Mouse (Mus musculus) gonadal fat pad, adult 2 months (tissue): ENCODE data around the gene Stab2. TPM values are rescaled to one million over a fixed set of nuclear protein-coding genes. Genes with fewer than 3 reads are reported as not detected.

Experiments
- polyA plus RNA-seq: library from polyadenylated mRNA; depleted of rRNA; stranded (reverse); fragments of >200 nt; gene quantifications from 2 replicates; pipeline ENCODE4 v1.2.3, GENCODE M21; 2012; rRNA removed

Gene Stab2
- polyA plus RNA-seq, 1 experiment: 0.53 TPM

Other genes with a start within 250 kb of the Stab2 start
- not detected in 2 replicates for gene Gm49358, start 244.1 kb downstream of the Stab2 start, polyA plus RNA-seq
- 15.5 and 19.5 TPM in 2 replicates for gene Nt5dc3, start 229.0 kb downstream of the Stab2 start, polyA plus RNA-seq
- 0.11 and 0.61 TPM in 2 replicates for gene 1700113H08Rik, start 50.0 kb upstream of the Stab2 start, polyA plus RNA-seq